Mouse (Mus musculus): ENCODE measurements around the gene BC067074. TPM values are rescaled to one million over a fixed set of nuclear protein-coding genes. Genes with fewer than 3 reads are reported as not detected.

Gene BC067074
- total RNA-seq, 2 experiments from 2014 or later = 0.86 to 1.1 TPM

DNA sequence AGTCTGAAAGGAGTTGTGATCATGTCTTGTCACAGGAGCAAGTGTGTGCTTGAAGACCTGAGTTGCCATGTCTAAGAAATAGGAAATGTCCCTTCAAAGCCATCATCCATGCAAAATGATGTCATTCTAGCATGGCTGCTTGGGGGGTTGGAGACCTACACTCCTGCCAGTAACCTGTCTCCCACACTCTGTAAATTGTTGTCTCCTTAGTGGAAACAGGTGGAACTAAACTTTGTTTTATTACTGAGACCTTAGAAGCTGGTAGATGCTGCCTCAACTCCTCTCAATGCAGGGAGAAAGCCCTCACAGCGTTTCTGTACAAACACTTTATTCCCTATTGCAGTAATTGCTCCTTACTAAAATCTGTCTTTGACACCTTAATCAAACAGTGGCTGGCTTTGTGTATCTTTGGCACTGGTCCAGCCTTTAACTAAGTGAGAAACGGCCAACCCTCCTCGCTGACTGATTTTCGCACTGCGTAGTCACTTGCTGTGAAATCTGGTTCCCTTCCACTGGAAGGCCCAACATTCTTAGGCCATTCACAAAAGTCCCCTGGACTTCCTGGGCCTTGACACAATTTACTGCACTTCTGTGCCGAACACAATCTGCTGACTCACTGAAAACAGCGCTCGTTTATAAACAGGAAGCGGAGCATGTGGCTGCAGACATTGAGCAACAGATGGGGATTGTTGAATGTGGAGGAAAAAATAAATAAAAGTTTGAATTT lies 125.0 kb downstream of the BC067074 start:
- intact Hi-C loops (cut with DNase I) = no loop called here
- DNase-seq (ENCODE audit: low spot score in 2 of 2) = peak; percentile 26 to 43

DNA sequence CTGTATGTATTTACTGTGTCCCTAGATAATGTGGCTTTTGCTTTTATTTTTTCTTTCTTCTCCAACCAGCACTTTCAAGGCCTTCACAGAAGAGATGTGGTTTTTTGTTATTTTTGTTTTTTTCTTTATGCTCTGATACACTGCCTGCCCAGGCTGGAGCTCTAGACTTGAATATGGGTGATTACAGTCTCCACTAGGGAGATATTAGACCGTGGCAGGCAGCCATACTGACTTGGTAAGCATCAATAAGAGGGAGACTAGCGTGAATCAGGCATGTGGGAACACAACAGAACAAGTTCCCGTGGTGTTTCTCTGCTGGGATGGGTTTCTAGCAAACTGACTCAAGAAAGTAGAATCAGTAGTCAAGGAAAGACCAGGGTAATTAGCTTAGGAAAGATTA lies 125.7 kb downstream of the BC067074 start:
- intact Hi-C loops (cut with DNase I) = no loop called here

DNA sequence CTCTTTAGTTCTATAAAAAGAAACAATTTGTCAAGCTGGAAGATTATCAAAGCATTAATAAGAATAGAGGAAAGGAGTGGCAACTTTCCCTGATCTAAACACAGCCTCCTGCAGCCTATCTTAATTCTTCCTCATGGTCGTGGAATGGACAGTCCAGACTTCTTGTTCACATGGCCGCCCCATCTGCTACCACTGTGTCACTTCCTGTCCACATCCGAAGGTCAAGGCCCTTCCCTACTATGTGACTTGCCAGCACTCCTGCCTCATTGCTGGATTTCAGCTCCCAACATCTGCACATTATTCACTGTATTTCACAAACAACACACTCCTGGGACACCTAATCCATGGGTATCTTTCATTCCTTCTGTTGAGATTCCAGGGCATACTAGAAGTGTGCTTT lies 128.5 kb downstream of the BC067074 start:
- intact Hi-C loops (cut with DNase I) = no loop called here

More for the DNA sequence above, 125.7 kb downstream of the BC067074 start:
- no peak for DNase-seq (ENCODE audit: low spot score in 2 of 2)

DNA sequence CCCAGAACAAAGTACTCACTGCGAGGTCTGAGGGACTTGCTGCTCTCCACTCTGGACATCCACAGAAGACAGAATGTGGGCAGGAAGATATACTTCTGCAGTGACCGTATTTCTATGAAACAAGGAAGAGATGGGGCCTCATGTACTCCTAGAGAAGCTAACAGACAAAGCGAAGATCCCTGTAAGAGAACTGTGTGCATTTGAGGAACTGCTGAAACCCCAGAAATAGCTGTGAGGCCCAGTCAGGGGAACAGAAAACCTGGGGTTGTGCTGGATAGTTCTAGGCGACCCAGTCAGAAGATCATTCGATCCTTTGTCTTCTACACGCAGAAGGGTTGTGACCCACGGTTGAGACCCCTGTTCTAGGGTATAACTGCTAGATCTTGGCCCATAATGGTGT lies 130.9 kb downstream of the BC067074 start:
- peak in 1 of 2 experiments; percentile 22 for DNase-seq (ENCODE audit: low spot score in 2 of 2)
- intact Hi-C loops (cut with DNase I) = no loop called here

More for the DNA sequence above, 128.5 kb downstream of the BC067074 start:
- DNase-seq (ENCODE audit: low spot score in 2 of 2) = no peak

DNA sequence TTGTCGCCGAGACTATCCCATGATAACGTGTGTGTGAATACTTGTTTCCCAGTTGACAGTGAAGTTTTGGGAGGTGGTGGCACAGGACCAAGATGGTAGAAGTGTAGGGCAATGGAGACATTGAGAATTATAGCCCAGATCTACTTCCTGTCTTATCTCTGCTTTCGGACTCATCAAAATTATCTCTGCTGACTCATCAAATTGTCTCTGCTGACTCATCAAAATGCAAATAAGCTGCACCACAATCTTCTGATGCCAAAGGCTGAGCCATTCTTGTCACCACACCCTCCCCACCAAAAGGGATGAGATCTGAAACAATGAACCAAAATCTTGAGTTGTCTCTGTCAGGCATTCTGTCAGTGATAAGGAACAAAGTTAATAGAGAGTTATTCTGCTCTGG lies 132.9 kb downstream of the BC067074 start:
- intact Hi-C loops (cut with DNase I) = no loop called here
- no peak for DNase-seq (ENCODE audit: low spot score in 2 of 2)

Other genes starting within 250 kb of the BC067074 start
- gene Gpx8, start 246.7 kb upstream of the BC067074 start, total RNA-seq (2021) = 10 to 100 TPM; 12.5 to 14.1 TPM
- not detected for gene Gzma, start 192.2 kb upstream of the BC067074 start, total RNA-seq (2021)
- gene Esm1, start 83.5 kb upstream of the BC067074 start, total RNA-seq (2021) = under 1 TPM; 0.61 to 0.66 TPM
- not detected for gene Gzmk, start 67.3 kb upstream of the BC067074 start, total RNA-seq (2021)

Measured in left cerebral cortex, postnatal 14 days (tissue).